Mouse (Mus musculus) forebrain, postnatal 0 days (tissue): Measurements from ENCODE around the gene 2900026A02Rik. TPM values are rescaled to one million over a fixed set of nuclear protein-coding genes. Genes with fewer than 3 reads are reported as not detected.
A peak's percentile ranks its signal among the peaks of the same experiment; 100 is the strongest.

ENCODE experiments used
- ATAC-seq: fragments of 200-750 bp; cut with Nextera tagmentation; 2 replicates; pipeline ENCODE4 v1.8.0; 2017; ENCODE audit warnings: mild to moderate bottlenecking, moderate library complexity
- DNase-seq: peaks from one replicate; pipeline ENCODE4 v3.0.0-alpha.2; 2015
- H3K27ac ChIP-seq: fragments of 300-500 bp; sonication (generic); 2 replicates; pipeline ENCODE4 v1.5.1; 2014; ENCODE audit warnings: low read depth, mild to moderate bottlenecking, antibody characterized with exemption, low read length, moderate library complexity, mixed read lengths
- H3K27me3 ChIP-seq: fragments of 300-500 bp; sonication (generic); 2 replicates; pipeline ENCODE4 v1.6.1; 2014; ENCODE audit warnings: mild to moderate bottlenecking, low read length, mixed read lengths; ENCODE audit not compliant: insufficient read depth
- H3K36me3 ChIP-seq: fragments of 300-500 bp; sonication (generic); 2 replicates; pipeline ENCODE4 v1.6.1; 2014; ENCODE audit warnings: mild to moderate bottlenecking, moderate library complexity; ENCODE audit not compliant: insufficient read depth
- H3K4me1 ChIP-seq: fragments of 300-500 bp; sonication (generic); 2 replicates; pipeline ENCODE4 v1.6.1; 2014; ENCODE audit warnings: antibody characterized with exemption; ENCODE audit not compliant: insufficient read depth
- H3K4me2 ChIP-seq: fragments of 300-500 bp; sonication (generic); 2 replicates; pipeline ENCODE4 v1.6.1; 2014; ENCODE audit warnings: low read depth, mild to moderate bottlenecking, moderate library complexity
- H3K4me3 ChIP-seq: fragments of 300-500 bp; sonication (generic); 2 replicates; pipeline ENCODE4 v1.5.1; 2014; ENCODE audit warnings: low read depth, low read length, mixed read lengths
- H3K9ac ChIP-seq: fragments of 300-500 bp; sonication (generic); 2 replicates; pipeline ENCODE4 v1.6.1; 2014; ENCODE audit warnings: mild to moderate bottlenecking
- H3K9me3 ChIP-seq: fragments of 300-500 bp; sonication (generic); 2 replicates; pipeline ENCODE4 v1.6.1; 2016; ENCODE audit warnings: low read length
- CTCF ChIP-seq: sonication (generic); IDR thresholded peaks from 2 replicates; pipeline ENCODE4 v1.5.1; 2016; ENCODE audit warnings: antibody characterized with exemption, control low read depth, low read depth
- WGBS: fragments of 180-500 bp; shearing (Covaris S2); extraction: QIAGEN DNeasy Blood & Tissue Kit; methylation state at CpG from one replicate; pipeline ENCODE4 v1.1.7; 2014; 5-methylcytosine and 5-hydroxymethylcytosine counted together
- polyA plus RNA-seq: library from polyadenylated mRNA; unstranded; fragments of >200 nt; fragmentation: Nextera tagmentation; extraction: Ambion mirVana; gene quantifications from 2 replicates; pipeline ENCODE4 v1.2.1, GENCODE M21; 2015
- total RNA-seq: library from RNA; depleted of rRNA; stranded (reverse); fragments of >200 nt; gene quantifications from 2 replicates; pipeline ENCODE4 v1.2.3, GENCODE M21; 2014

2900026A02Rik gene
- total and polyA plus RNA-seq, 2 experiments from 2014 or later = 3.3 to 10.9 TPM

GRCm38 (mm10) chr5:113095456-113095855, 125.6 kb downstream of the 2900026A02Rik start:
- Histone ChIP-seq H3K9me3 (no peaks in the 10 kb centered on the region), H3K9ac (no peak overlapping the region), H3K36me3 (peaks cover 8% of the 10 kb centered on the region; the same call in 1 of the 2 replicates), H3K4me1 (no peaks in the 10 kb centered on the region), H3K27ac (no peak overlapping the region), H3K27me3 (no peaks in the 10 kb centered on the region), H3K4me2 (no peak overlapping the region), H3K4me3 (no peak overlapping the region)
- no peak for TF ChIP-seq CTCF
- WGBS = 96% methylated on average over 18 of the region's 18 CpGs
- DNase-seq = no peak
- no peak for ATAC-seq

- whole genome bisulfite sequencing = 82% methylated on average over 7 of the region's 7 CpGs
- Histone ChIP-seq H3K4me2 (no peak overlapping the region), H3K36me3 (peaks cover 6% of the 10 kb centered on the region; the same call in 1 of the 2 replicates), H3K27me3 (no peaks in the 10 kb centered on the region), H3K9ac (0 out of 2 replicates have a peak overlapping the region, but pooled peaks have one; percentile 6), H3K4me3 (no peak overlapping the region), H3K9me3 (no peaks in the 10 kb centered on the region), H3K27ac (no peak overlapping the region), H3K4me1 (no peaks in the 10 kb centered on the region)
- DNase-seq (no peak), ATAC-seq (no peak)
- TF ChIP-seq CTCF = no peak
Observed at GRCm38 (mm10) chr5:113092406-113092805, 128.6 kb downstream of the 2900026A02Rik start.

- peak; percentile 59 for ATAC-seq
- no peak overlapping the region for H3K27ac ChIP-seq
- no peaks in the 10 kb centered on the region for H3K27me3 ChIP-seq
- 0 out of 2 replicates have a peak, but pooled peaks cover 3% of the 10 kb centered on the region for H3K4me1 ChIP-seq
- DNase-seq = peak; percentile 66
- H3K36me3 ChIP-seq = no peaks in the 10 kb centered on the region; the same call in 1 of the 2 replicates
- H3K9me3 ChIP-seq = no peaks in the 10 kb centered on the region
- WGBS = 62% methylated on average over 5 of the region's 5 CpGs
- no peak overlapping the region for H3K9ac ChIP-seq
- H3K4me3 ChIP-seq = no peak overlapping the region
- TF ChIP-seq CTCF = peak; percentile 85
- H3K4me2 ChIP-seq = no peak overlapping the region
Observed at GRCm38 (mm10) chr5:113091162-113091561, 129.9 kb downstream of the 2900026A02Rik start.

- TF ChIP-seq CTCF = no peak
- Histone ChIP-seq H3K4me2 (no peak overlapping the region), H3K36me3 (no peaks in the 10 kb centered on the region; the same call in 1 of the 2 replicates), H3K27ac (no peak overlapping the region), H3K9me3 (no peaks in the 10 kb centered on the region), H3K9ac (no peak overlapping the region), H3K4me1 (0 out of 2 replicates have a peak, but pooled peaks cover 3% of the 10 kb centered on the region), H3K27me3 (no peaks in the 10 kb centered on the region), H3K4me3 (no peak overlapping the region)
- no peak for ATAC-seq
- DNase-seq = no peak
- WGBS = 94% methylated on average over 11 of the region's 11 CpGs
Observed at GRCm38 (mm10) chr5:113090750-113091149, 130.3 kb downstream of the 2900026A02Rik start.

GRCm38 (mm10) chr5:113090077-113090690, 130.9 kb downstream of the 2900026A02Rik start:
- H3K9me3 ChIP-seq = no peaks in the 10 kb centered on the region
- no peak for TF ChIP-seq CTCF
- 91% methylated on average over 24 of the region's 24 CpGs for WGBS
- ATAC-seq (no peak), DNase-seq (no peak)
- no peaks in the 10 kb centered on the region for H3K36me3 ChIP-seq
- no peak overlapping the region for H3K9ac ChIP-seq
- H3K4me1 ChIP-seq = 0 out of 2 replicates have a peak, but pooled peaks cover 3% of the 10 kb centered on the region
- no peak overlapping the region for H3K4me3 ChIP-seq
- H3K27me3 ChIP-seq = no peaks in the 10 kb centered on the region
- no peak overlapping the region for H3K4me2 ChIP-seq
- no peak overlapping the region for H3K27ac ChIP-seq

GRCm38 (mm10) chr5:113087465-113087864, 133.6 kb downstream of the 2900026A02Rik start:
- H3K27ac ChIP-seq = no peak overlapping the region
- no peak for TF ChIP-seq CTCF
- H3K4me3 ChIP-seq = no peak overlapping the region
- 0 out of 2 replicates have a peak, but pooled peaks cover 3% of the 10 kb centered on the region for H3K4me1 ChIP-seq
- H3K9ac ChIP-seq = no peak overlapping the region
- no peaks in the 10 kb centered on the region for H3K36me3 ChIP-seq
- ATAC-seq (no peak), DNase-seq (no peak)
- no peak overlapping the region for H3K4me2 ChIP-seq
- WGBS = 88% methylated on average over 2 of the region's 2 CpGs
- H3K9me3 ChIP-seq = no peaks in the 10 kb centered on the region
- H3K27me3 ChIP-seq = no peaks in the 10 kb centered on the region

GRCm38 (mm10) chr5:113086990-113087389, 134.0 kb downstream of the 2900026A02Rik start:
- Histone ChIP-seq H3K4me3 (no peak overlapping the region), H3K4me1 (0 out of 2 replicates have a peak, but pooled peaks cover 3% of the 10 kb centered on the region), H3K27me3 (no peaks in the 10 kb centered on the region), H3K9me3 (no peaks in the 10 kb centered on the region), H3K27ac (peak overlapping the region; percentile 51), H3K9ac (no peak overlapping the region), H3K36me3 (no peaks in the 10 kb centered on the region), H3K4me2 (no peak overlapping the region)
- no peak for ATAC-seq
- no peak for DNase-seq
- WGBS = 66% methylated on average over 4 of the region's 4 CpGs
- no peak for TF ChIP-seq CTCF
